In the genomic region with DNA sequence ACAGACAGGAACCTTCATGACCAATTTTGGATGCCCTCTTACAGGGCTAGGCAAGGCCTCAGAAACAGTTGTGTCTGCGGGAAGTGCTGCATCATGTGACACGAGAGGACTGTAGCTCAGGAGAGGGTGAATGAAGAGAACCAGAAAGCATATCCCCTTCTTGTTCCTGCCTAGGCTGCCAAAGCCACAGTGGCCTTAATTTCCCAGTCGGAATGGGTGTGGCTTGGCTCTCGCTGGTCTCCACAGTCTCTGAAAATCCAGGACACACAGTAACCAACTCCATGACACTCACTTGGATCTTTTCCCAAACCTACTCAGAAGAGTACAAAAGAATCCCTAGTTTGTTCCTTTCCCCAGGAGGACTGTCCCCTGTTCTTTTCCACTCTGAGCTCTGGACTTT, we compare ENCODE assay signal across 9 mouse cellular contexts. TPM values are rescaled to one million over a fixed set of nuclear protein-coding genes. Genes with fewer than 3 reads are reported as not detected.
DNase-seq lines count a peak whose midpoint lies in the region; ATAC-seq lines count a peak whose summit lies in the region.
"Had no signal": no experiment of that assay in that cellular context is flagged by ENCODE, and none has a peak within 500 bp of the region (broad histone marks: within the 10 kb centered on the region; RNA-seq: fewer than 3 reads in every experiment).

No protein-coding gene starts in this region.

- no peaks in the 10 kb centered on the region for H3K27me3 ChIP-seq in kidney, embryonic 14.5 days (ENCODE audit: control insufficient read depth, insufficient read depth, low read length)
- H3K27me3 ChIP-seq in heart, embryonic 16.5 days (ENCODE audit: control insufficient read depth, insufficient read depth, low read length), result no peaks in the 10 kb centered on the region
- H3K27me3 ChIP-seq in forebrain, embryonic 13.5 days, result no peaks in the 10 kb centered on the region
- H3K27me3 ChIP-seq: limb, embryonic 13.5 days; Patski had no signal

- ATAC-seq in kidney, embryonic 14.5 days (ENCODE audit: low FRiP score, low TSS enrichment), result no peak
- 0 out of 2 replicates have a peak, but pooled peaks have one; percentile 41 for ATAC-seq in heart, embryonic 16.5 days (replicated peaks; ENCODE audit: extremely low read depth, insufficient read depth, low FRiP score)
- ATAC-seq in forebrain, embryonic 13.5 days, result no peak
- ATAC-seq: Patski had no signal

- no peak overlapping the region for H3K27ac ChIP-seq in kidney, embryonic 14.5 days (ENCODE audit: low read depth, low read length)
- peak overlapping the region; percentile 65 for H3K27ac ChIP-seq in heart, embryonic 16.5 days (ENCODE audit: low read length)
- H3K27ac ChIP-seq in forebrain, embryonic 13.5 days, result no peak overlapping the region
- H3K27ac ChIP-seq: limb, embryonic 13.5 days had no signal

- no peaks in the 10 kb centered on the region for H3K9me3 ChIP-seq in kidney, embryonic 14.5 days (ENCODE audit: control insufficient read depth, low read length)
- no peaks in the 10 kb centered on the region for H3K9me3 ChIP-seq in heart, embryonic 16.5 days (replicated peaks; ENCODE audit: control insufficient read depth, low read length)
- no peaks in the 10 kb centered on the region for H3K9me3 ChIP-seq in forebrain, embryonic 13.5 days (replicated peaks)
- H3K9me3 ChIP-seq: limb, embryonic 13.5 days had no signal

- no peak overlapping the region for H3K4me2 ChIP-seq in kidney, embryonic 14.5 days (replicated peaks; ENCODE audit: low read depth, low read length)
- H3K4me2 ChIP-seq in heart, embryonic 16.5 days (ENCODE audit: low read depth, low read length), result no peak overlapping the region
- H3K4me2 ChIP-seq in forebrain, embryonic 13.5 days, result no peak overlapping the region
- H3K4me2 ChIP-seq: limb, embryonic 13.5 days had no signal

- H3K4me3 ChIP-seq in kidney, embryonic 14.5 days (ENCODE audit: low read length), result no peak overlapping the region
- H3K4me3 ChIP-seq in heart, embryonic 16.5 days (ENCODE audit: low read length), result no peak overlapping the region
- no peak overlapping the region for H3K4me3 ChIP-seq in forebrain, embryonic 13.5 days
- H3K4me3 ChIP-seq: limb, embryonic 13.5 days had no signal

- H3K9ac ChIP-seq in kidney, embryonic 14.5 days (ENCODE audit: low read depth, low read length), result no peak overlapping the region
- H3K9ac ChIP-seq in heart, embryonic 16.5 days (ENCODE audit: low read length), result no peak overlapping the region
- no peak overlapping the region for H3K9ac ChIP-seq in forebrain, embryonic 13.5 days
- H3K9ac ChIP-seq: limb, embryonic 13.5 days had no signal

- no peaks in the 10 kb centered on the region for H3K36me3 ChIP-seq in kidney, embryonic 14.5 days (ENCODE audit: control insufficient read depth, insufficient read depth, low read length)
- H3K36me3 ChIP-seq in heart, embryonic 16.5 days (ENCODE audit: control insufficient read depth, insufficient read depth), result no peaks in the 10 kb centered on the region
- H3K36me3 ChIP-seq in forebrain, embryonic 13.5 days (ENCODE audit: poor library complexity, severe bottlenecking), result no peaks in the 10 kb centered on the region
- H3K36me3 ChIP-seq: limb, embryonic 13.5 days had no signal

- WGBS in kidney, embryonic 14.5 days, result 73% methylated on average over 4 of the region's 4 CpGs
- 28% methylated on average over 4 of the region's 4 CpGs for WGBS in heart, embryonic 16.5 days
- WGBS in forebrain, embryonic 13.5 days, result 73% methylated on average over 4 of the region's 4 CpGs

- DNase-seq in kidney, adult 11 months, result peak; percentile 84
- peak; percentile 62 for DNase-seq in testis, postnatal 14 days (ENCODE audit: low spot score)
- no peak for DNase-seq in testis, postnatal 10 days (ENCODE audit: low spot score)
- no peak for DNase-seq in ovary, adult 18-20 months (ENCODE audit: low spot score)

- H3K4me1 ChIP-seq in kidney, embryonic 14.5 days (ENCODE audit: control insufficient read depth, insufficient read depth, low read length), result no peaks in the 10 kb centered on the region
- H3K4me1 ChIP-seq in heart, embryonic 16.5 days (ENCODE audit: control insufficient read depth, insufficient read depth, low read length), result peaks cover 12% of the 10 kb centered on the region
- peaks cover 5% of the 10 kb centered on the region; the same call in 1 of the 2 replicates for H3K4me1 ChIP-seq in forebrain, embryonic 13.5 days
- H3K4me1 ChIP-seq: limb, embryonic 13.5 days had no signal

RNA-seq across cellular contexts. Expression of gene Ppil6, which starts 10.7 kb away (rescaled TPM):
- 1.2 and 3.1 TPM in 2 replicates for polyA plus RNA-seq in kidney, embryonic 14.5 days (2014; fragmentation: Nextera tagmentation; extraction: Ambion mirVana)
- polyA plus RNA-seq in heart, embryonic 16.5 days (2015; fragmentation: Nextera tagmentation; extraction: Ambion mirVana), result 1.3 and 1.4 TPM in 2 replicates
- polyA plus RNA-seq in forebrain, embryonic 13.5 days (2015; fragmentation: Nextera tagmentation; extraction: Ambion mirVana), result 1.8 and 1.9 TPM in 2 replicates

RNA-seq across cellular contexts. Expression of gene Smpd2, which starts 10.8 kb away (rescaled TPM):
- polyA plus RNA-seq in kidney, embryonic 14.5 days (2014; fragmentation: Nextera tagmentation; extraction: Ambion mirVana), result 53.8 and 59.2 TPM in 2 replicates
- 55.0 and 59.3 TPM in 2 replicates for polyA plus RNA-seq in heart, embryonic 16.5 days (2015; fragmentation: Nextera tagmentation; extraction: Ambion mirVana)
- 40.6 and 49.8 TPM in 2 replicates for polyA plus RNA-seq in forebrain, embryonic 13.5 days (2015; fragmentation: Nextera tagmentation; extraction: Ambion mirVana)

RNA-seq across cellular contexts. Expression of gene Cd164, which starts 18.3 kb away (rescaled TPM):
- 134 and 221 TPM in 2 replicates for polyA plus RNA-seq in kidney, embryonic 14.5 days (2014; fragmentation: Nextera tagmentation; extraction: Ambion mirVana)
- 179 and 196 TPM in 2 replicates for polyA plus RNA-seq in heart, embryonic 16.5 days (2015; fragmentation: Nextera tagmentation; extraction: Ambion mirVana)
- polyA plus RNA-seq in forebrain, embryonic 13.5 days (2015; fragmentation: Nextera tagmentation; extraction: Ambion mirVana), result 78.2 and 81.7 TPM in 2 replicates

RNA-seq across cellular contexts. Expression of gene Mical1, which starts 24.8 kb away (rescaled TPM):
- 22.8 and 33.6 TPM in 2 replicates for polyA plus RNA-seq in kidney, embryonic 14.5 days (2014; fragmentation: Nextera tagmentation; extraction: Ambion mirVana)
- 37.7 and 42.5 TPM in 2 replicates for polyA plus RNA-seq in heart, embryonic 16.5 days (2015; fragmentation: Nextera tagmentation; extraction: Ambion mirVana)
- polyA plus RNA-seq in forebrain, embryonic 13.5 days (2015; fragmentation: Nextera tagmentation; extraction: Ambion mirVana), result 35.9 and 41.9 TPM in 2 replicates

RNA-seq across cellular contexts. Expression of gene Zbtb24, which starts 50.8 kb away (rescaled TPM):
- polyA plus RNA-seq in kidney, embryonic 14.5 days (2014; fragmentation: Nextera tagmentation; extraction: Ambion mirVana), result 13.5 and 19.2 TPM in 2 replicates
- 12.9 and 14.4 TPM in 2 replicates for polyA plus RNA-seq in heart, embryonic 16.5 days (2015; fragmentation: Nextera tagmentation; extraction: Ambion mirVana)
- polyA plus RNA-seq in forebrain, embryonic 13.5 days (2015; fragmentation: Nextera tagmentation; extraction: Ambion mirVana), result 19.1 and 19.8 TPM in 2 replicates

Comparison
In these comparisons a context has a peak if more than half of its experiments do, and no peak if none do; other contexts are left out.
1. DNase-seq: peak in kidney, adult 11 months (single experiment) and testis, postnatal 14 days (single experiment); none in testis, postnatal 10 days (single experiment) and ovary, adult 18-20 months (single experiment).